Mouse (Mus musculus): ENCODE results near the gene Iba57.

Iba57 gene

GRCm38 (mm10) chr11:59134373-59134997, 29.1 kb downstream of the Iba57 start:
- peak; percentile 33 for DNase-seq (ENCODE audit: low read depth, low spot score)

- DNase-seq (ENCODE audit: low read depth, low spot score) = no peak
Observed at GRCm38 (mm10) chr11:59132065-59132464, 31.5 kb downstream of the Iba57 start.

- no peak for DNase-seq (ENCODE audit: low read depth, low spot score)
Observed at GRCm38 (mm10) chr11:59131348-59131919, 32.1 kb downstream of the Iba57 start.

- peak; percentile 33 for DNase-seq (ENCODE audit: low read depth, low spot score)
Observed at GRCm38 (mm10) chr11:59130782-59131181, 32.8 kb downstream of the Iba57 start.

GRCm38 (mm10) chr11:59105945-59106344, 57.6 kb downstream of the Iba57 start:
- DNase-seq (ENCODE audit: low read depth, low spot score) = peak; percentile 61

Data from R1 (cell line).